Mouse (Mus musculus): ENCODE measurements at regions not wholly inside any gene's neighbourhood (a gene's known extent, or its start where the extent isn't known, plus 50 kb on each side); places are given as distances from the start of the nearest gene placed in this dataset.

- no peak for DNase-seq
Observed at GRCm38 (mm10) chr9:115361191-115361590, 51.0 kb upstream of the Stt3b start.

- no peak for DNase-seq
Observed at GRCm38 (mm10) chr9:115361881-115362280, 51.7 kb upstream of the Stt3b start.

- DNase-seq: no peak
Observed at GRCm38 (mm10) chr9:115362486-115362885, 52.3 kb upstream of the Stt3b start.

- DNase-seq: peak; percentile 75
Observed at GRCm38 (mm10) chr9:115364919-115365861, 55.0 kb upstream of the Stt3b start.

GRCm38 (mm10) chr9:115367808-115368207 is 57.6 kb upstream of the Stt3b start:
- DNase-seq: no peak

- no peak for DNase-seq
Observed at GRCm38 (mm10) chr9:115380276-115380675, 70.1 kb upstream of the Stt3b start.

GRCm38 (mm10) chr9:115382824-115383475 is 72.7 kb upstream of the Stt3b start:
- DNase-seq: no peak

- peak; percentile 35 for DNase-seq
Observed at GRCm38 (mm10) chr9:115383935-115384334, 73.7 kb upstream of the Stt3b start.

- peak; percentile 21 for DNase-seq
Observed at GRCm38 (mm10) chr9:115384345-115384744, 74.1 kb upstream of the Stt3b start.

- DNase-seq: no peak
Observed at GRCm38 (mm10) chr9:115387471-115388360, 77.5 kb upstream of the Stt3b start.

GRCm38 (mm10) chr9:115388361-115388759 is 78.1 kb upstream of the Stt3b start:
- no peak for DNase-seq

- no peak for DNase-seq
Observed at GRCm38 (mm10) chr9:115389082-115389481, 78.9 kb upstream of the Stt3b start.

- DNase-seq: peak; percentile 71
Observed at GRCm38 (mm10) chr9:115390880-115391281, 80.7 kb upstream of the Stt3b start.

- no peak for DNase-seq
Observed at GRCm38 (mm10) chr9:115395511-115395910, 85.3 kb upstream of the Stt3b start.

GRCm38 (mm10) chr9:115400461-115400860 is 90.2 kb upstream of the Stt3b start:
- no peak for DNase-seq

- DNase-seq: no peak
Observed at GRCm38 (mm10) chr9:115401405-115402151, 91.4 kb upstream of the Stt3b start.

GRCm38 (mm10) chr9:115402661-115403060 is 92.4 kb upstream of the Stt3b start:
- DNase-seq: no peak

- peak; percentile 95 for DNase-seq
Observed at GRCm38 (mm10) chr9:115403354-115403968, 93.2 kb upstream of the Stt3b start.

GRCm38 (mm10) chr9:115407901-115408470 is 97.8 kb upstream of the Stt3b start:
- DNase-seq: no peak

- DNase-seq: no peak
Observed at GRCm38 (mm10) chr9:115408886-115409285, 98.7 kb upstream of the Stt3b start.

- DNase-seq: no peak
Observed at GRCm38 (mm10) chr9:115414190-115414589, 104.0 kb upstream of the Stt3b start.

Measured in kidney, adult 9 months (tissue).